Mouse (Mus musculus) right cerebral cortex, adult 2 months (tissue): ENCODE results near the gene Pitx2.

Experiments used
- DNase-seq, 2 experiments: peaks; one replicate each; pipeline ENCODE4 v3.0.0; 2021 to 2022; ENCODE audit warnings: low spot score in 2 of 2

Pitx2 gene

GRCm38 (mm10) chr3:129256766-129257165, 57.1 kb downstream of the Pitx2 start:
- DNase-seq, result no peak

GRCm38 (mm10) chr3:129258497-129258896, 58.8 kb downstream of the Pitx2 start:
- no peak for DNase-seq
